Mouse (Mus musculus) CH12.LX (cell line): ENCODE results near the gene Eps8. TPM values are rescaled to one million over a fixed set of nuclear protein-coding genes. Genes with fewer than 3 reads are reported as not detected.

ENCODE experiments used
- DNase-seq: peaks from one replicate; pipeline ENCODE4 v3.0.0-alpha.2; 2013; ENCODE audit errors: extremely low read depth
- H3K27ac ChIP-seq: 2 replicates; pipeline ENCODE4 v1.5.1; 2012; ENCODE audit warnings: low read depth, mild to moderate bottlenecking, control low read depth, moderate library complexity; ENCODE audit not compliant: insufficient read depth
- H3K27me3 ChIP-seq: replicated peaks from 2 replicates; pipeline ENCODE3; 2012; ENCODE audit warnings: inconsistent platforms
- H3K36me3 ChIP-seq, 2 experiments: replicated peaks in 1 of 2; 2 replicates each; pipeline versions ENCODE3 to v1.6.1; 2012; ENCODE audit warnings: inconsistent platforms in 1 of 2, low read length in 1 of 2, mild to moderate bottlenecking in 1 of 2, mixed read lengths in 1 of 2, moderate library complexity in 1 of 2; ENCODE audit not compliant: control insufficient read depth in 1 of 2, insufficient read depth in 1 of 2
- H3K4me1 ChIP-seq, 2 experiments: 2 replicates each; pipeline ENCODE4 v1.6.1; 2012; ENCODE audit warnings: inconsistent platforms in 1 of 2, moderate library complexity in 1 of 2; ENCODE audit not compliant: insufficient read depth in 2 of 2, control insufficient read depth in 1 of 2
- H3K4me2 ChIP-seq: 2 replicates; pipeline ENCODE4 v1.6.1; 2012; ENCODE audit warnings: low read depth, mild to moderate bottlenecking, control low read depth; ENCODE audit not compliant: poor library complexity, insufficient read depth, severe bottlenecking
- H3K4me3 ChIP-seq, 3 experiments: fragments of 150-350 bp in 1 of 3; sonication (generic) in 1 of 3; replicated peaks in 1 of 3; 2 replicates each; pipeline versions ENCODE3 to v1.5.1; 2011 to 2012; ENCODE audit warnings: low read depth in 2 of 3, low read length in 2 of 3, mild to moderate bottlenecking in 2 of 3, moderate library complexity in 2 of 3, control low read depth in 1 of 3, improper control_type of control experiment in 1 of 3, inconsistent platforms in 1 of 3, mixed read lengths in 1 of 3; ENCODE audit not compliant: poor library complexity in 1 of 3
- H3K79me2 ChIP-seq: replicated peaks from 2 replicates; pipeline ENCODE4 v1.6.1; 2012; ENCODE audit warnings: mild to moderate bottlenecking, moderate library complexity; ENCODE audit not compliant: control insufficient read depth, poor library complexity, insufficient read depth, severe bottlenecking; ENCODE audit errors: extremely low read depth
- H3K9ac ChIP-seq: 2 replicates; pipeline ENCODE4 v1.6.1; 2012; ENCODE audit warnings: low read depth, mild to moderate bottlenecking, control low read depth, moderate library complexity; ENCODE audit not compliant: insufficient read depth
- H3K9me3 ChIP-seq: replicated peaks from 2 replicates; pipeline ENCODE3; 2012; ENCODE audit warnings: low read length, inconsistent platforms, mixed read lengths
- BHLHE40 ChIP-seq: IDR thresholded peaks from 2 replicates; pipeline ENCODE4 v1.6.1; 2011; ENCODE audit warnings: mild to moderate bottlenecking, low read depth, low read length, improper control_type of control experiment
- CHD1 ChIP-seq: IDR thresholded peaks from 2 replicates; pipeline ENCODE4 v1.6.1; 2012; ENCODE audit warnings: low read depth, low read length, improper control_type of control experiment, inconsistent platforms
- CHD2 ChIP-seq: IDR thresholded peaks from 2 replicates; pipeline ENCODE4 v1.6.1; 2011; ENCODE audit warnings: low read length, improper control_type of control experiment
- CTCF ChIP-seq, 2 experiments: IDR thresholded peaks in 1 of 2; conservative IDR thresholded peaks in 1 of 2; 2 replicates each; pipeline ENCODE4 v1.5.1; 2011 to 2012; ENCODE audit warnings: low read depth in 2 of 2, low read length in 2 of 2, improper control_type of control experiment in 1 of 2, inconsistent platforms in 1 of 2, mild to moderate bottlenecking in 1 of 2, moderate library complexity in 1 of 2
- E2F4 ChIP-seq: IDR thresholded peaks from 2 replicates; pipeline ENCODE4 v1.6.1; 2011; ENCODE audit warnings: low read depth, low read length, improper control_type of control experiment; ENCODE audit not compliant: insufficient replicate concordance
- ELF1 ChIP-seq: IDR thresholded peaks from 2 replicates; pipeline ENCODE4 v1.6.1; 2014; ENCODE audit warnings: low read depth, mild to moderate bottlenecking, inconsistent platforms, low read length, improper control_type of control experiment
- EP300 ChIP-seq: IDR thresholded peaks from 2 replicates; pipeline ENCODE4 v1.6.1; 2011; ENCODE audit warnings: low read length, improper control_type of control experiment
- ETS1 ChIP-seq: conservative IDR thresholded peaks from 2 replicates; pipeline ENCODE4 v1.6.1; 2012; ENCODE audit warnings: low read depth, mild to moderate bottlenecking, inconsistent platforms, low read length, improper control_type of control experiment, moderate library complexity
- GABPA ChIP-seq: IDR thresholded peaks from 2 replicates; pipeline ENCODE4 v1.6.1; 2012; ENCODE audit warnings: low read depth, low read length, improper control_type of control experiment, inconsistent platforms; ENCODE audit not compliant: insufficient replicate concordance
- HCFC1 ChIP-seq: IDR thresholded peaks from 2 replicates; pipeline ENCODE4 v1.6.1; 2012; ENCODE audit warnings: low read depth, mild to moderate bottlenecking, inconsistent platforms, low read length, improper control_type of control experiment
- IRF4 ChIP-seq: IDR thresholded peaks from 2 replicates; pipeline ENCODE4 v1.6.1; 2014; ENCODE audit warnings: low read depth, mild to moderate bottlenecking, inconsistent platforms, low read length, improper control_type of control experiment
- JUN ChIP-seq: IDR thresholded peaks from 2 replicates; pipeline ENCODE4 v1.6.1; 2011; ENCODE audit warnings: low read depth, mild to moderate bottlenecking, low read length, improper control_type of control experiment, moderate library complexity; ENCODE audit not compliant: insufficient read depth
- JUND ChIP-seq: conservative IDR thresholded peaks from 2 replicates; pipeline ENCODE4 v1.6.1; 2011; ENCODE audit warnings: low read depth, low read length, improper control_type of control experiment
- KAT2A ChIP-seq: IDR thresholded peaks from 2 replicates; pipeline ENCODE4 v1.6.1; 2012; ENCODE audit warnings: low read length, improper control_type of control experiment, inconsistent platforms; ENCODE audit not compliant: insufficient replicate concordance
- MAFK ChIP-seq: IDR thresholded peaks from 2 replicates; pipeline ENCODE4 v1.6.1; 2011; ENCODE audit warnings: low read length, improper control_type of control experiment; ENCODE audit not compliant: insufficient replicate concordance
- MAX ChIP-seq: IDR thresholded peaks from 2 replicates; pipeline ENCODE4 v1.6.1; 2011; ENCODE audit warnings: low read length, improper control_type of control experiment
- MAZ ChIP-seq: IDR thresholded peaks from 2 replicates; pipeline ENCODE4 v1.6.1; 2012; ENCODE audit warnings: low read depth, mild to moderate bottlenecking, inconsistent platforms, low read length, improper control_type of control experiment, moderate library complexity
- MEF2A ChIP-seq: IDR thresholded peaks from 2 replicates; pipeline ENCODE4 v1.6.1; 2014; ENCODE audit warnings: low read depth, mild to moderate bottlenecking, inconsistent platforms, low read length, improper control_type of control experiment, borderline replicate concordance
- MXI1 ChIP-seq: IDR thresholded peaks from 2 replicates; pipeline ENCODE4 v1.6.1; 2011; ENCODE audit warnings: mild to moderate bottlenecking, low read depth, low read length, improper control_type of control experiment
- MYC ChIP-seq: IDR thresholded peaks from 2 replicates; pipeline ENCODE4 v1.6.1; 2011; ENCODE audit warnings: low read depth, mild to moderate bottlenecking, improper control_type of control experiment, low read length
- NELFE ChIP-seq: IDR thresholded peaks from 2 replicates; pipeline ENCODE4 v1.6.1; 2011; ENCODE audit warnings: low read depth, low read length, improper control_type of control experiment
- NRF1 ChIP-seq: IDR thresholded peaks from 2 replicates; pipeline ENCODE4 v1.6.1; 2014; ENCODE audit warnings: low read depth, mild to moderate bottlenecking, inconsistent platforms, low read length, improper control_type of control experiment, moderate library complexity
- PAX5 ChIP-seq: IDR thresholded peaks from 2 replicates; pipeline ENCODE4 v1.6.1; 2012; ENCODE audit warnings: low read length, inconsistent platforms, mixed read lengths
- POLR2A ChIP-seq: IDR thresholded peaks from 2 replicates; pipeline ENCODE4 v1.6.1; 2011; ENCODE audit warnings: low read depth, mild to moderate bottlenecking, improper control_type of control experiment, low read length
- POLR2AphosphoS2 ChIP-seq: IDR thresholded peaks from 2 replicates; pipeline ENCODE4 v1.6.1; 2011; ENCODE audit warnings: low read depth, low read length, improper control_type of control experiment
- RAD21 ChIP-seq: IDR thresholded peaks from 2 replicates; pipeline ENCODE4 v1.6.1; 2011; ENCODE audit warnings: low read depth, mild to moderate bottlenecking, low read length, improper control_type of control experiment, moderate library complexity
- RCOR1 ChIP-seq: conservative IDR thresholded peaks from 2 replicates; pipeline ENCODE4 v1.6.1; 2012; ENCODE audit warnings: low read depth, mild to moderate bottlenecking, inconsistent platforms, low read length, improper control_type of control experiment
- SIN3A ChIP-seq: IDR thresholded peaks from 2 replicates; pipeline ENCODE4 v1.6.1; 2012; ENCODE audit warnings: low read length, improper control_type of control experiment, inconsistent platforms
- SMC3 ChIP-seq: IDR thresholded peaks from 2 replicates; pipeline ENCODE4 v1.6.1; 2011; ENCODE audit warnings: low read depth, low read length, improper control_type of control experiment
- TBP ChIP-seq: conservative IDR thresholded peaks from 2 replicates; pipeline ENCODE4 v1.6.1; 2011; ENCODE audit warnings: low read depth, low read length, improper control_type of control experiment
- TCF12 ChIP-seq: IDR thresholded peaks from 2 replicates; pipeline ENCODE4 v1.6.1; 2014; ENCODE audit warnings: low read depth, mild to moderate bottlenecking, inconsistent platforms, low read length, improper control_type of control experiment
- UBTF ChIP-seq: IDR thresholded peaks from 2 replicates; pipeline ENCODE4 v1.6.1; 2012; ENCODE audit warnings: low read depth, mild to moderate bottlenecking, inconsistent platforms, low read length, improper control_type of control experiment, moderate library complexity
- USF1 ChIP-seq: IDR thresholded peaks from 2 replicates; pipeline ENCODE4 v1.6.1; 2014; ENCODE audit warnings: low read depth, mild to moderate bottlenecking, inconsistent platforms, low read length, improper control_type of control experiment
- USF2 ChIP-seq: conservative IDR thresholded peaks from 2 replicates; pipeline ENCODE4 v1.6.1; 2011; ENCODE audit warnings: low read depth, low read length, improper control_type of control experiment
- ZC3H11A ChIP-seq: IDR thresholded peaks from 2 replicates; pipeline ENCODE4 v1.6.1; 2012; ENCODE audit warnings: low read depth, mild to moderate bottlenecking, inconsistent platforms, low read length, improper control_type of control experiment
- ZKSCAN1 ChIP-seq: IDR thresholded peaks from 2 replicates; pipeline ENCODE4 v1.6.1; 2012; ENCODE audit warnings: low read depth, inconsistent platforms, low read length, improper control_type of control experiment, borderline replicate concordance
- ZMIZ1 ChIP-seq: IDR thresholded peaks from 2 replicates; pipeline ENCODE4 v1.6.1; 2012; ENCODE audit warnings: low read depth, mild to moderate bottlenecking, inconsistent platforms, low read length, improper control_type of control experiment
- ZNF384 ChIP-seq: IDR thresholded peaks from 2 replicates; pipeline ENCODE4 v1.6.1; 2012; ENCODE audit warnings: low read depth, low read length, improper control_type of control experiment, inconsistent platforms
- dilution Hi-C: fragments of 300-500 bp; cut with MboI; formaldehyde crosslinking; loops from 2 replicates; pipeline ENCODE4 v1.14.3; 2020; ENCODE audit warnings: low sequenced_read_pairs; ENCODE audit not compliant: extremely low pct_unique_long_range_greater_than_20kb, extremely low pct_ligation_motif_present
- in situ Hi-C: fragments of 300-500 bp; cut with MboI; formaldehyde crosslinking; loops from 3 replicates; pipeline ENCODE4 v1.14.3; 2019; ENCODE audit warnings: low sequenced_read_pairs, low pct_ligation_motif_present, low pct_unique_long_range_greater_than_20kb, mixed read lengths
- polyA plus RNA-seq: library from polyadenylated mRNA; unstranded; fragments of >175 nt; gene quantifications from 2 replicates; pipeline ENCODE4 v1.2.1, GENCODE M21; 2012; ENCODE audit warnings: low read depth; ENCODE audit not compliant: insufficient read length
- total RNA-seq, 2 experiments: library from RNA; depleted of rRNA; stranded (reverse); fragments of 300-350 nt in 1 of 2; fragments of >200 nt in 1 of 2; gene quantifications; 2 replicates each; pipeline ENCODE4 v1.2.3; 2012 to 2014

Gene Eps8
- total and polyA plus RNA-seq, 3 experiments: 2.2 to 7.4 (median 2.2) TPM

DNA sequence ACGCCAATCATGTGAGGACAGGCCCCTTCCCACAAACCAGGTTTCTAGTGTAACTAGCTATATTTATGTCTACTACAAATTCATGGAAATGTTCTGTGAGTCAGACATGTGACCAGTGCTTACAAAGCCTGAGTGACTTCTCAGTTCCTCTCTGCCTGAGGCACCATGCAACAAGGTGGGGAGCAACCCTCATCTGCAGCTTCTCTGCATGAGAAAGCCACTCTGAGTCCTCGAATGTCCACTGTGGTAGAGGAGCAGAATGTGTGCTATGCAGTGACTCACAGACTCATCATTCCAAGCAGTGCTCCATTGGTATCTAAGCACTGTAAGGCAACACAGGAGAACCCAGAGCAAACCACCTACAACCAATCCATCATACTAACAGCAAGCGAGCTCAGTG is 88.8 kb downstream of the Eps8 start:
- H3K27ac ChIP-seq: peak overlapping the region; percentile 8; the same call in 1 of the 2 replicates
- peaks cover 11% of the 10 kb centered on the region for H3K9me3 ChIP-seq
- no peak overlapping the region for H3K4me2 ChIP-seq
- peaks cover 0 to 7% of the 10 kb centered on the region in 2 experiments for H3K36me3 ChIP-seq
- in situ Hi-C loops: no loop called here
- H3K9ac ChIP-seq: no peak overlapping the region
- H3K79me2 ChIP-seq: no peaks in the 10 kb centered on the region
- peaks cover 7 to 30% of the 10 kb centered on the region in 2 experiments for H3K4me1 ChIP-seq
- TF ChIP-seq UBTF (no peak), KAT2A (no peak), NELFE (no peak), USF2 (peak; percentile 62), ZNF384 (no peak), MAFK (no peak), POLR2A (no peak), CHD2 (peak; percentile 25; the same call in 1 of the 2 replicates), POLR2AphosphoS2 (no peak), ZMIZ1 (no peak), BHLHE40 (peak; percentile 94), NRF1 (no peak), ZKSCAN1 (no peak), EP300 (peak; percentile 91), TBP (no peak), HCFC1 (no peak), E2F4 (no peak), ETS1 (peak; percentile 79), MAX (peak; percentile 53), JUN (no peak), CHD1 (no peak), RCOR1 (0 out of 2 replicates have a peak, but pooled peaks have one; percentile 27), USF1 (peak; percentile 45), MXI1 (no peak), IRF4 (peak; percentile 92), SMC3 (no peak; the same call in 1 of the 2 replicates), RAD21 (no peak), CTCF (conservative IDR thresholded peaks at IDR 0.05 in 1 of 2, IDR thresholded peaks at IDR 0.05 in 1 of 2; ENCODE audit: low read depth in 2 of 2, low read length in 2 of 2) (no peak), PAX5 (no peak), JUND (no peak; the same call in 1 of the 2 replicates), TCF12 (peak; percentile 40; the same call in 1 of the 2 replicates), SIN3A (no peak; the same call in 1 of the 2 replicates), GABPA (no peak), MYC (0 out of 2 replicates have a peak, but pooled peaks have one; percentile 47), MEF2A (peak; percentile 67), ELF1 (no peak), ZC3H11A (no peak), MAZ (no peak; the same call in 1 of the 2 replicates)
- peak overlapping the region in 1 of 3 experiments; percentile 35 for H3K4me3 ChIP-seq
- dilution Hi-C loops: no loop called here
- peak; percentile 79 for DNase-seq
- H3K27me3 ChIP-seq: no peaks in the 10 kb centered on the region
